1 mouse cellular context compared by ENCODE assay signal in genomic region chr9:56417948-56418737, GRCm38 (mm10).
TF ChIP-seq lines count a peak whose summit lies in the region.

Gene Peak1, minus strand, starts transcription at chr9:56418067.
Gene Hmg20a, plus strand, starts transcription at chr9:56418609.

TF ChIP-seq in MEL, 35 proteins besides CTCF, POLR2A, EP300 and RAD21 (continued from another document):
- TF ChIP-seq NELFE (IDR thresholded peaks at IDR 0.05; ENCODE audit: low read depth, low read length) (peak; percentile 76), KAT2A (conservative IDR thresholded peaks at IDR 0.05; ENCODE audit: low read depth, low read length) (peak; percentile 89), ETS1 (IDR thresholded peaks at IDR 0.05; ENCODE audit: low read depth, low read length) (no peak), CHD2 (IDR thresholded peaks at IDR 0.05; ENCODE audit: low read length) (no peak), GATA1 (IDR thresholded peaks at IDR 0.05; ENCODE audit: low read depth, low read length) (no peak), USF1 (IDR thresholded peaks at IDR 0.05; ENCODE audit: low read depth, low read length) (peak; percentile 80), TCF12 (IDR thresholded peaks at IDR 0.05; ENCODE audit: low read depth, low read length) (no peak), MEF2A (IDR thresholded peaks at IDR 0.05; ENCODE audit: extremely low read depth, insufficient replicate concordance, low read depth, low read length, poor library complexity, severe bottlenecking) (no peak), USF2 (IDR thresholded peaks at IDR 0.05; ENCODE audit: borderline replicate concordance in 1 of 2, insufficient read depth in 1 of 2, low read depth in 1 of 2, low read length in 2 of 2) (no peak), GABPA (IDR thresholded peaks at IDR 0.05; ENCODE audit: low read depth, low read length) (no peak), ZNF384 (IDR thresholded peaks at IDR 0.05; ENCODE audit: low read depth, low read length) (0 out of 2 replicates have a peak, but pooled peaks have one; percentile 5), MYC (IDR thresholded peaks at IDR 0.05; ENCODE audit: low read depth, low read length) (peak; percentile 69; the same call in 1 of the 2 replicates)
